Mouse (Mus musculus) stomach, embryonic 14.5 days (tissue): ENCODE results near the gene Fli1. TPM values are rescaled to one million over a fixed set of nuclear protein-coding genes. Genes with fewer than 3 reads are reported as not detected.

Experiments used
- ATAC-seq: fragments of 200-750 bp; cut with Nextera tagmentation; 2 replicates; pipeline ENCODE4 v1.8.0; 2017; ENCODE audit warnings: low read depth, moderate TSS enrichment; ENCODE audit not compliant: insufficient number of reproducible peaks, insufficient read depth, low FRiP score
- H3K27ac ChIP-seq: fragments of 300-500 bp; sonication (generic); 2 replicates; pipeline ENCODE4 v1.5.1; 2014; ENCODE audit warnings: mild to moderate bottlenecking, low read length, moderate library complexity, mixed read lengths
- H3K27me3 ChIP-seq: fragments of 300-500 bp; sonication (generic); 2 replicates; pipeline ENCODE4 v1.6.1; 2014; ENCODE audit warnings: low read length, control low read depth, mixed read lengths; ENCODE audit not compliant: control insufficient read depth, insufficient read depth
- H3K36me3 ChIP-seq: fragments of 300-500 bp; sonication (generic); 2 replicates; pipeline ENCODE4 v1.6.1; 2014; ENCODE audit warnings: mild to moderate bottlenecking, control low read depth, low read length, moderate library complexity, mixed read lengths; ENCODE audit not compliant: control insufficient read depth, insufficient read depth
- H3K4me1 ChIP-seq: fragments of 300-500 bp; sonication (generic); 2 replicates; pipeline ENCODE4 v1.6.1; 2014; ENCODE audit warnings: low read length, control low read depth, mixed read lengths; ENCODE audit not compliant: control insufficient read depth, insufficient read depth
- H3K4me2 ChIP-seq: fragments of 300-500 bp; sonication (generic); replicated peaks from 2 replicates; pipeline ENCODE4 v1.6.1; 2014; ENCODE audit warnings: low read depth, low read length, control low read depth
- H3K4me3 ChIP-seq: fragments of 300-500 bp; sonication (generic); 2 replicates; pipeline ENCODE4 v1.5.1; 2014; ENCODE audit warnings: low read depth, low read length, control low read depth
- H3K9ac ChIP-seq: fragments of 300-500 bp; sonication (generic); replicated peaks from 2 replicates; pipeline ENCODE4 v1.6.1; 2014; ENCODE audit warnings: low read depth, mild to moderate bottlenecking, control low read depth, low read length, moderate library complexity, mixed read lengths
- H3K9me3 ChIP-seq: fragments of 300-500 bp; sonication (generic); 2 replicates; pipeline ENCODE4 v1.6.1; 2016; ENCODE audit warnings: low read depth, low read length, control low read depth; ENCODE audit not compliant: control insufficient read depth
- WGBS: fragments of 180-500 bp; shearing (Covaris S2); extraction: QIAGEN DNeasy Blood & Tissue Kit; methylation state at CpG from one replicate; pipeline ENCODE4 v1.1.7; 2014; 5-methylcytosine and 5-hydroxymethylcytosine counted together
- polyA plus RNA-seq: library from polyadenylated mRNA; unstranded; fragments of >200 nt; fragmentation: Nextera tagmentation; extraction: Ambion mirVana; gene quantifications from 2 replicates; pipeline ENCODE4 v1.2.1, GENCODE M21; 2014

Fli1 gene
- polyA plus RNA-seq, 1 experiment from 2014 or later, result 11.4 TPM

- Histone ChIP-seq H3K36me3 (no peaks in the 10 kb centered on the region), H3K4me2 (0 out of 2 replicates have a peak overlapping the region, but pooled peaks have one; percentile 12), H3K27me3 (0 out of 2 replicates have a peak, but pooled peaks cover 5% of the 10 kb centered on the region), H3K9ac (no peak overlapping the region), H3K9me3 (no peaks in the 10 kb centered on the region), H3K4me1 (peaks cover 35% of the 10 kb centered on the region), H3K4me3 (peak overlapping the region; percentile 12; the same call in 1 of the 2 replicates), H3K27ac (no peak overlapping the region)
- 8% methylated on average over 40 of the region's 40 CpGs for WGBS
- ATAC-seq, result no peak
These were observed 2.3 kb upstream of the Fli1 start for GRCm38 (mm10) chr9:32544731-32545661.

GRCm38 (mm10) chr9:32543923-32544575 lies 1.4 kb upstream of the Fli1 start:
- Histone ChIP-seq H3K4me1 (peaks cover 31% of the 10 kb centered on the region), H3K9ac (no peak overlapping the region), H3K9me3 (no peaks in the 10 kb centered on the region), H3K27me3 (0 out of 2 replicates have a peak, but pooled peaks cover 5% of the 10 kb centered on the region), H3K4me3 (no peak overlapping the region), H3K4me2 (no peak overlapping the region), H3K36me3 (no peaks in the 10 kb centered on the region), H3K27ac (no peak overlapping the region)
- WGBS, result 21% methylated on average over 8 of the region's 8 CpGs
- no peak for ATAC-seq

GRCm38 (mm10) chr9:32543040-32543581 lies 450 bp upstream of the Fli1 start:
- no peaks in the 10 kb centered on the region for H3K36me3 ChIP-seq
- peak overlapping the region; percentile 98 for H3K4me2 ChIP-seq
- H3K4me1 ChIP-seq, result peaks cover 31% of the 10 kb centered on the region
- 6% methylated on average over 18 of the region's 18 CpGs for WGBS
- 0 out of 2 replicates have a peak, but pooled peaks cover 5% of the 10 kb centered on the region for H3K27me3 ChIP-seq
- no peak overlapping the region for H3K27ac ChIP-seq
- H3K9me3 ChIP-seq, result no peaks in the 10 kb centered on the region
- no peak overlapping the region for H3K9ac ChIP-seq
- peak overlapping the region; percentile 49 for H3K4me3 ChIP-seq
- ATAC-seq, result no peak

GRCm38 (mm10) chr9:32541223-32541901 lies 1.3 kb downstream of the Fli1 start:
- H3K9me3 ChIP-seq, result no peaks in the 10 kb centered on the region
- 0% methylated on average over 30 of the region's 30 CpGs for WGBS
- peak overlapping the region; percentile 98 for H3K4me2 ChIP-seq
- peak overlapping the region; percentile 49 for H3K4me3 ChIP-seq
- no peak for ATAC-seq
- no peaks in the 10 kb centered on the region for H3K36me3 ChIP-seq
- H3K9ac ChIP-seq, result peak overlapping the region; percentile 54
- H3K27me3 ChIP-seq, result peaks cover 5% of the 10 kb centered on the region; the same call in 1 of the 2 replicates
- H3K27ac ChIP-seq, result peak overlapping the region; percentile 58; the same call in 1 of the 2 replicates
- H3K4me1 ChIP-seq, result peaks cover 23% of the 10 kb centered on the region

- peaks cover 3% of the 10 kb centered on the region; the same call in 1 of the 2 replicates for H3K27me3 ChIP-seq
- H3K4me1 ChIP-seq, result peaks cover 23% of the 10 kb centered on the region
- peak overlapping the region; percentile 98 for H3K4me2 ChIP-seq
- no peaks in the 10 kb centered on the region for H3K9me3 ChIP-seq
- under 1% methylated on average over 65 of the region's 70 CpGs for WGBS
- peak overlapping the region; percentile 58; the same call in 1 of the 2 replicates for H3K27ac ChIP-seq
- no peaks in the 10 kb centered on the region for H3K36me3 ChIP-seq
- H3K4me3 ChIP-seq, result peak overlapping the region; percentile 49
- no peak for ATAC-seq
- peak overlapping the region; percentile 54 for H3K9ac ChIP-seq
These were observed 2.0 kb downstream of the Fli1 start for GRCm38 (mm10) chr9:32540406-32541222.

GRCm38 (mm10) chr9:32540061-32540405 lies 2.6 kb downstream of the Fli1 start:
- H3K27ac ChIP-seq, result peak overlapping the region; percentile 58; the same call in 1 of the 2 replicates
- no peaks in the 10 kb centered on the region for H3K36me3 ChIP-seq
- peak overlapping the region; percentile 98 for H3K4me2 ChIP-seq
- peak overlapping the region; percentile 49 for H3K4me3 ChIP-seq
- peaks cover 3% of the 10 kb centered on the region; the same call in 1 of the 2 replicates for H3K27me3 ChIP-seq
- H3K9ac ChIP-seq, result peak overlapping the region; percentile 54; the same call in 1 of the 2 replicates
- 5% methylated on average over 13 of the region's 13 CpGs for WGBS
- no peak for ATAC-seq
- no peaks in the 10 kb centered on the region for H3K9me3 ChIP-seq
- H3K4me1 ChIP-seq, result peaks cover 18% of the 10 kb centered on the region

- peak overlapping the region; percentile 49; the same call in 1 of the 2 replicates for H3K4me3 ChIP-seq
- ATAC-seq, result no peak
- H3K27ac ChIP-seq, result no peak overlapping the region
- peaks cover 13% of the 10 kb centered on the region; the same call in 1 of the 2 replicates for H3K4me1 ChIP-seq
- peaks cover 3% of the 10 kb centered on the region; the same call in 1 of the 2 replicates for H3K27me3 ChIP-seq
- H3K4me2 ChIP-seq, result peak overlapping the region; percentile 19; the same call in 1 of the 2 replicates
- no peaks in the 10 kb centered on the region for H3K9me3 ChIP-seq
- 42% methylated on average over 3 of the region's 3 CpGs for WGBS
- no peaks in the 10 kb centered on the region for H3K36me3 ChIP-seq
- H3K9ac ChIP-seq, result no peak overlapping the region
These were observed 3.3 kb downstream of the Fli1 start for GRCm38 (mm10) chr9:32539321-32539761.
